Mouse (Mus musculus) frontal cortex, postnatal 10 days (tissue): ENCODE results near the gene Sppl2c.
"Not testable (repeated sequence)": the region's sequence is repeated elsewhere in the genome, so short reads cannot be mapped to it uniquely, and the experiment has no call there.

Source experiments
- DNase-seq, 2 experiments: peaks; one replicate each; pipeline ENCODE4 v3.0.0; 2022; ENCODE audit warnings: low spot score in 2 of 2, mixed read lengths in 1 of 2

Gene Sppl2c

DNA sequence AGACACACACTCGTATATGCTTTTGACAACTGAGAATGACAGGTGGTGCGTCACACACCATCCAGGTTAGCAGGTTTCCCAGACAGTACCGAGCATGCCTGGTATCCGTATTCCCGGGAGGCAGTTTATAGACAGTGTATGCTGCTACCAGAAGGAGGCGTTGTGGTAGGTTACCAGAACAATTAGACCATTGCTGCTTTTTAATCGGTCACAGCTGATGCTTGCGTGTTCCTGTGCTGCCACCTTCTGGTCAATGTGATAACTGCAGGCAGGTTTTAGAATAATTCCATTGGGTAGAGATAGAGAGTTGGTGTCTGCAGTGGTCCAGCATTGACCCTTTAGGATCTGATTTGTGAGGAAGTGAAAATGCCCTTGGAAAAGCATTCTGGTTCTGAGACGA lies 9.7 kb downstream of the Sppl2c start:
- peak; percentile 71 to 83 for DNase-seq

DNA sequence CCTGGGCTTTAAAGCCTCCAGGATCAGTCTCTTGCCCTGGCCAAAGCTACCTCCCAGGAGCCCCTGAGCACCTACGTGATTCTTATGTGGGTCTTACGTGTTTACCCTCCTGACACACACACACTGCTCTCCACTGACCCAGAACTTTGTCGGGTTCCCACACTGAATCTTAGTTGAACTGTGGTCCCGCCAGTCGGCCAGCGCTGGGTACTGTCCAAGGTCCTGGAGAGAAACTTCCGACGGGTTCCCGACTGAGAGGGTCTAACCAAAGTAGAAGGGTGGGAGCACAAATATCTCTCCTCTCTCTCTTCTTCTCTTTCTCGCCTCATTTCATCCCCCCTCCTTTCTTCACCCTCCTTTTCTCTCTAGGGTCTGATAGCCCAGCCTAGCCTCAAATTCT lies 11.7 kb downstream of the Sppl2c start:
- no peak for DNase-seq

DNA sequence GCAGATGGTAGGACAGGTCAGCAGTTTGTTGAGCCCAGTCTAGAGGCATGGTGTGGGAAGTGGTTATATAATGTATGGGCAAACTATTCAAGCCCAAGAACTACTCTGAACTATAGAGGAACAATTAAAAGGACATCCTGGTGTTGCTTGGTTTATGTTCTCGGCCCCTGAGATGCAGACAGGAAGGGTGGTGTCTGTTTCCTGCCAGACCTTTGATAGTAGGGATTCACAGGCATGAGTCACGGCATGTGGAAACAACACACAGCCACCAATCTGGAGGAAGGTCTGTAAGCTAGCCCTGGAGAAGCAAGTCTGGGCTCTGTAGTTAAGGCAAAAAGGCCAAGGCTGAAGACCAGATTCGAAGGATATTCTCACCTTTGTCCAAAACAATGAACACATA lies 17.1 kb downstream of the Sppl2c start:
- no peak for DNase-seq

GRCm38 (mm10) chr11:104206573-104206972 lies 20.4 kb downstream of the Sppl2c start:
- DNase-seq: no peak

DNA sequence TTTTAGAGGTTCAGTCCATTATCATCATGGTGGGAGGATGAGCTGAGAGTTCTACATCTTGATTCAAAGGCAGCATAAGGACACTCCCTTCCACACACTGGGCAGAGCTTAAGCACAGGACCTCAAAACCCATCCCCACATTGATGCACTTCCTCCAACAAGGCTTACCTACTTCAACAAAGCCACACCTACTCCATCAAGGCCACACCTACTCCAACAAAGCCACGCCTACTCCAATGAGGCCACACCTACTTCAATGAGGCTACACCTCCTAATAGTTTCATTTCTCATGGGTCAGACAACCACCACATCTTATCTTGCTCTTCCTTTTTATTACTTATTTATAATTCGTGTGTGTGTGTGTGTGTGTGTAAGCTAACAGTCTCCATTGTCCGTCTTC lies 22.9 kb downstream of the Sppl2c start:
- no peak for DNase-seq

GRCm38 (mm10) chr11:104211251-104211650 lies 25.1 kb downstream of the Sppl2c start:
- no peak for DNase-seq

DNA sequence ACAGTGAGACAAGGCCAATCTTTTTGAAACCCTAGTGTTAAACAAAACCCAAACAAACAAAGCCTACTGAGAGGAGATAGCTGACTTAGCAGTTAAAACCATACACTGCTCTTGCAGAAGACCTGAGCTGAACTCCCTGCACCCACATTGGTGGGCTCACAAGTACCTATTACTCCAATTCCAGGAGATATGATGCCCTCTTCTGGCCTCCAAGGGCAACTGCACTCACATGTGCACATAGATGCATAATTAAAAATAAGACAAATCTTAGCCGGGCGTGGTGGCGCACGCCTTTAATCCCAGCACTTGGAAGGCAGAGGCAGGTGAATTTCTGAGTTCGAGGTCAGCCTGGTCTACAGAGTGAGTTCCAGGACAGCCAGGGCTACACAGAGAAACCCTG lies 28.0 kb downstream of the Sppl2c start:
- DNase-seq: not testable (repeated sequence)

GRCm38 (mm10) chr11:104218075-104218474 lies 31.9 kb downstream of the Sppl2c start:
- no peak for DNase-seq

GRCm38 (mm10) chr11:104220291-104220690 lies 34.2 kb downstream of the Sppl2c start:
- no peak for DNase-seq

DNA sequence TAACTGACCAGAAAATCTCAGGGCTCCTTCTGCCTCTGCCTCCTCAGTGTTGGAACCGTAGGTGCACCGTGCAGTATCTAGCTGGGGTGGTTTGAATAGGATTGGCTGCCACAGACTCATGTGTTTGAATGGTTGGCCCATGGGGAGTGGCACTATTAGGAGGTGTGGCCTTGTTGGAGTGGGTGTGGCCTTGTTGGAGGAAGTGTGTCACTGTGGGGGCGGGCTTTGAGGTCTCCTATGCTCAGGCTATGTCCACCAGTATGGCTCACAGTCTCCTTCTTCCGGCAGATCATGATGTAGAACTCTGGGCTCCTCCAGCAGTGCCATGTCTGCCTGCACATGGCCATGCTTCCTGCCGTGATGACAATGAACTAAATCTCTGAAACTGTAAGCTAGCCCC lies 35.6 kb downstream of the Sppl2c start:
- DNase-seq: no peak

GRCm38 (mm10) chr11:104223301-104223700 lies 37.2 kb downstream of the Sppl2c start:
- no peak for DNase-seq

- DNase-seq: no peak
These were observed 43.3 kb downstream of the Sppl2c start for GRCm38 (mm10) chr11:104229391-104229790.

GRCm38 (mm10) chr11:104230066-104230778 lies 44.1 kb downstream of the Sppl2c start:
- no peak for DNase-seq

DNA sequence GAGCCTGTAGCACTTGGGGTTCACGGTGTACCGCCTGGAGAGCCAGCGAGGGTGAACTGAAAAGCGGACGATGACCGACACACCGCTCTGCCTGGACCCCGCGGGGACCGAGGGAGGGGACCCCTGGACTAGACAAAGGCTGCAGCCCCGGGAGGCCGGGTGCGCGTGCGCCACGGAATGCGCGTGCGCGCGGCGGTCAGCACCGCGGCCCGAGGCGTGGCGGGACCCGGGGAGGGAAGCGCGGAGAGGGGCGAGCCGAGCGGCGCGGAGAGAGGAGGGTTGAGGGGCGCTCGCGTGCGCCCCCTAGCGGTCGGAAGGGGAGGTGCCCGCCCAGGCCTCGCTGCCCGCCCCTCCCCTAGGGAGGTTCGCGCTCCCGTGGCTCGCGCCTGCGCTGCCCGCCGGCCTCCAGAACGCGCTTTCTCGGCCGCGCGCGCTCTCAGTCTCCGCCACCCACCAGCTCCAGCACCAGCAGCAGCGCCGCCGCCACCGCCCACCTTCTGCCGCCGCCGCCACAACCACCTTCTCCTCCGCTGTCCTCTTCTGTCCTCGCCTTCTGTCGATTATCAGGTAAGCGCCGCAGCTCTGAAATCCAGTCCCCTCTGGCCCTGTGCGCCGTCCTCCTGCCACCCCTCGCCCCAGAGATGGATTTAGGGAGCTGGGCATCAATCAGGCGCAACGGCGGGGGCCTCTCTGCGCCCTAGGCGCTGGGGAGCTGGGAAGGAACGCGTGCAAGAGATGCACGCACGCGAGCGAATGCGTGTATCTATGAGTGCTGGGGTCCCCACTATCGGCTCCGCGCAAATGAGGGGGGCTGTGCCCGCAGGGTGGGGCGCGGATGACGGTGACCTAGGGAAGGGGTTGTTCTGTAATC lies 45.1 kb downstream of the Sppl2c start, which contains the start of gene Mapt:
Gene Mapt, plus strand, starts transcription at position 350 of the 871 bp plus-strand sequence.
- DNase-seq: peak; percentile 81 to 91

DNA sequence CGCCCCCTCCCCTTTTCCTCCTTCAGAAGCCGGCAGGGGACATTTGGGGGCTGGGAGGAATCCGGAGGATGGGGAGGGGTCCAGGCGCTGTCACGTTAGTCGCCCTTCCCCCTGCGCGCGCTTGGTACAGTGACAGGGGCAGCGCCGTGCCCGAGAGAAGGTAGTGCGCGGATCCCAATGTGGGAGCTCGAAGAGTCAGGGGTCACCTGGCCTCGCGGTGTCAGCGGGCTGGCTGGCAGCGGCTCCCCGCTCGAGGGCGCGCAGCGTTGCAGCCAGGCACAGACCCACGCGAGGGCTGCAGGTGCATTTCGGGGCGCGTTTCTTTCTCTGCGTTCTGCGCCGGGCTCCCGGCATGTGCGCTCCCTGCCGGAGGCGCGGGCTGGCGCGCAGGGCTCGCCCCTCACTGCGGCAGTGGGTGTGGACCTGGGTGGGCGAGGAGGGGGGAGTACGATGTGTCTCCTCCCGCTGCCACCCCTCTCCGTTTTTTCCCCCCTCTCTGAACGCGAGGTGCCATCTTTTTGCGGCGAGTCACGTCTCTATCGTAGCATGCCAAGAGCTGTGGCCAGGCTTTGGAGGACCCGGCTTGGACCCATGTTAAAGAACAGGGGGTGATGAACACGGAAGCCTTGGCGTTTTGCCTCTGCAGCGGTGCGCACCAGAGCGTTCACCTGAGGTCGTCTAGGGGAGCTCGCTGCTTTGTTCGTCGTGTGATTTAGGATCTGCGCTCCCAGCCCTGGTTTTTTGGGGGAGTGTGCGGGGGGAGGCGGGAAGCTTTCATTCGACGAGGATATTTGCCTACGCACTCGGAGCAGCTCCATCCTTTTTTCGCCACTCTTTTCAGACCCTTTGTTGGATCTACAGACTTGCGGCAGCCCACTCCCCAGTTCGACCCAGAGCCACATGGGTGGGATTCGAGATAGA lies 46.3 kb downstream of the Sppl2c start:
- peak; percentile 77 to 81 for DNase-seq

GRCm38 (mm10) chr11:104233101-104233500 lies 47.0 kb downstream of the Sppl2c start:
- no peak for DNase-seq

DNA sequence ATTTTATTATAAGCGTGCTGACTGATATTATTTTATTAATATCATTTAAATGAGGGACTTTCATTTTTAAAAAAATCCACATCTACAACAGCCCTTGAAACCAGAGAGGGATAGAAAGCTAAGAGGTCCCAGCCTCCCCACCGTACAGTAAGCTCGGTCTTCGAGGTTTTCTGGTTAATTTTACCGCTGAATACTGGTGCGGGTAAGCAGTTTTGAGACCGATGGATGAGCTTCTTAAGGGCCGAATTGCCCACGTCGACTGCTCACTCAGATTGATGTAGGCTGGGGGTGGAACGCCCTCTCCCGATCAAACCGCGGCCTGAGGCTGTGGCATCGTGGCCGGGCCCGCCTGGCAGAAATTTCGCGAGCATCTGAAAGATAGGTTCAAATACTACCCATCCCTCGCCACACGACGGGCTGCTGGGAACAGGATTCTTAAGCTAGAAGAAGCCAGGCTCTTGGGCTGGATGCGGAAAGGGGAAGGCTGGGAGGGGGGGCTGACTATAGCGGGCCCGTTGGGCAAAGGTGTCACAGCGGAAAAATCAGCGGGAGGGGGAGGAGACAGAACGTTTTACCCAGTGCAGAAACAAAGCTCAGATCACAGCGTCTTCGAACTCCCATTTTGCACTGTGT lies 47.6 kb downstream of the Sppl2c start:
- no peak for DNase-seq

DNA sequence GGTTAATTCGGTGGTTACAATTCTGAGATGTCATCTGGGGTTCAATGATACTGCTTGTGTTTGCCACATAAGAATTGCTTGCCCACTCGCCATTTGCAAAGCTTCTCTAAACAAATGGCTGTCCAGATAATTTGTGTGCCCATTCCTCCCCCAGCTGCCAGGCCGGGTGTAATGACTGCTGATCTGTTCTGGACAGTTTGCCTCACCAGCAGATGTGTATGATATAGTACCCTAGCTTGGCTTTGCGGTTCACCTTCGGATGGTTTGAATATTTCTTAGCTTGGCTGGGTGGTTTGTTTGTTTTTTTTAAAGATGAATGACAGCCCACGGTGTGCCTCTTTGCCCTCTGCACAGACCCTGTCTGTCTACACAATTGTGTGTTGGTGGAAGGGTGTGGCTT lies 48.6 kb downstream of the Sppl2c start:
- no peak for DNase-seq

GRCm38 (mm10) chr11:104235881-104236280 lies 49.8 kb downstream of the Sppl2c start:
- no peak for DNase-seq

DNA sequence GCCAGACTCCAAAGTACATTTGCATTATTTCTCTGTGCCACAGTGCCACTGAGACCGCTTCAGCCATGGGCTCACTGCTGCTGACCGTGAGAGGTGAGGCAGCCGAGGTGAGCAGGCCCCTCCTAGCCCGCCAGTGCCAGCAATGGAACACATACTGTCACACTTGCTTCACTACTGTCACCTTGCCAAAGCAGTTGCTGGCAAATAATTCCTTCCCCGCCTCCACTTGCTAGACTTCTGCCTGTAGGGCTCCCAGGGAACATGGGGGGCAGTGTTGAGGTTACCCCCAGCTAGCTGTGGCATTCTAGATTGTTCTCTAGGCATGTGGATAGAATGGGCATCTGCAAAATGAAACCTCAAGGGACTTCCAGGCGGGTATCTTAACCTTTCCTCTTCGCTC lies 51.1 kb downstream of the Sppl2c start:
- peak in 1 of 2 experiments; percentile 44 for DNase-seq
